Mouse (Mus musculus): ENCODE measurements around the gene Zbtb34. TPM values are rescaled to one million over a fixed set of nuclear protein-coding genes. Genes with fewer than 3 reads are reported as not detected.

The Zbtb34 gene
- total RNA-seq, 2 experiments from 2014 or later = 23.9 to 26.9 TPM

DNA sequence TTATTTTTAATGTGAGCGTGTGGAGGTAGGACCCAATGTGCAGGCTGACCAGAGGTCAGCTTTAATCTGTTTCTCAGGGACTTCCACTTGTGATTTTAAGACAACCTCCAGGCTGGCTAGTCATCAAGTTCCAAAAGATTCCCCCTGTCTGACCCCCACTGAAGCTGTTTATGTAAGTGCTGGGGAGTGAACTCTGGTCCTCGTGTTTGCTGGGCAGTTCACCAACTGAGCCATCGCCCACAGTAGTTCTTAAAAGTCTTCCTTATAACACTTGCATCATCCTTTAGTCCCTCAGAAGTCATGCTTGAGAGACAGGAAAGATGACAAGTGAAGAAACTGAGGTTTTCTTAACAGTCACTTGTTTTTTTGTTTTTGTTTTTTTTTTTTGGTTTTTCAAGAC is 25.6 kb upstream of the Zbtb34 start:
- intact Hi-C loops (cut with DNase I) = loop anchor here (2.0 kb wide), 1 partner anchor 24 kb away; no protein-coding TSS in a partner anchor
- no peak for TF ChIP-seq CTCF (IDR thresholded peaks at IDR 0.05)
- no peak overlapping the region for H3K4me3 ChIP-seq
- DNase-seq (ENCODE audit: extremely low spot score in 1 of 2, low spot score in 2 of 2) = no peak
- H3K27ac ChIP-seq = no peak overlapping the region

DNA sequence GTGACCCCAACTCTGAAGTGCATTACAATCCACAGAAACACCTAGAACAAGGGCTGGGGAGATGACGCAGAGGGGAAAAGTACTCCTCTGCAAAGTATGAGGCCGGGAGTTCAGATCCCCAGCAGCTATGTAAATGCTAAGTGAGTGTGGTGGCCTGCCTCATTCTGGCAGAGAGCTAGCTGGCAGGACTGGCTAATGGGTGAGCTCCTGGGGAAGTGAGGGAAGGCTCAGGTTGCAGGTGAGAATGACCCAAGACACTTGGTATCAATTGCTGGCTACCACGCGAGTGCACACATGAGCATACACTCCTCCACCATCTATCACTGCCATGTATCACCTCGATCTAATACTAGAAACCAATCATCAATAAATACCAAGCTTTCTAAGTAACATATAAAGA is 25.1 kb upstream of the Zbtb34 start:
- intact Hi-C loops (cut with DNase I) = loop anchor here (2.0 kb wide), 1 partner anchor 23 kb away; no protein-coding TSS in a partner anchor
- no peak for TF ChIP-seq CTCF (IDR thresholded peaks at IDR 0.05)
- DNase-seq (ENCODE audit: extremely low spot score in 1 of 2, low spot score in 2 of 2) = no peak
- peak overlapping the region; percentile 71; the same call in 1 of the 2 replicates for H3K27ac ChIP-seq
- no peak overlapping the region for H3K4me3 ChIP-seq

DNA sequence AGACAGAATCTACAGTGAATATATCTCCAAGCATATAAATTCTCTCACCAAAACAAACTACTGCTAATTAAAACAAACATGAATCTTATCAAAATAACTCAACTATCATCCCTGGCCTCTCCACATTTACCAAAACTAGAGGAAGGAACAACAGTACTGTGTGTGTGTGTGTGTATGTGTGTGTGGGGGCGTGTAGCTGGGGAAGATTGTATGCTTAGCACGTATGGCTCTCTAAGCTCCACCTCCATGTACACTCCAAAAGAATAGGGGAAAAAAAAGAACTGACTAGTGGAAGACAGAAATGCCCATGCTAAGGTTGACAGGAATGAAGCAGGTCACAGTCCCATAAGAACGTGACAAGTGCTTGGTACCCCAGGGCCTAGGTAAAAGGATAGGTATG is 24.2 kb upstream of the Zbtb34 start:
- TF ChIP-seq CTCF (IDR thresholded peaks at IDR 0.05) = no peak
- intact Hi-C loops (cut with DNase I) = no loop called here
- no peak for DNase-seq (ENCODE audit: extremely low spot score in 1 of 2, low spot score in 2 of 2)
- peak overlapping the region; percentile 71 for H3K27ac ChIP-seq
- H3K4me3 ChIP-seq = no peak overlapping the region

DNA sequence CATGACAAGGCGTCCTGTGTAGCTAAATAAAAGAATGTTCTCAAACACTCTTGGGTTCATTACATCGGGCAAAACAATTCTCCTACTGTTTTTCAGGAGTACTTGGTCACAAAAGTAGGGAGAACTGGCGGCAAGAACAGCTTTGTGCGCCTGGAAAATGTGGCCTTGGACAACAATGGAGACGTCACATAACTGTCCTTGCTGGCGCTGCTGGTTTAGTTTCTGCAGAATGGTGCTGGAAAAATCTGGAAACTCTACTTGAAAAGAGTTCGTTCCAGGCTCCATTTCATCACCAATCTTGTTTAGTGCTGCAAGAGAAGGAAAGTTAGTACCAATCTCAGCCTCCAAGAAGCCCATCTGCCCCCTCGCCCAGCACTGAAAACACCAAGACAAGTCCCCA is 23.7 kb upstream of the Zbtb34 start:
- intact Hi-C loops (cut with DNase I) = no loop called here
- TF ChIP-seq CTCF (IDR thresholded peaks at IDR 0.05) = no peak
- Histone ChIP-seq H3K27ac (peak overlapping the region; percentile 71), H3K4me3 (no peak overlapping the region)
- no peak for DNase-seq (ENCODE audit: extremely low spot score in 1 of 2, low spot score in 2 of 2)

DNA sequence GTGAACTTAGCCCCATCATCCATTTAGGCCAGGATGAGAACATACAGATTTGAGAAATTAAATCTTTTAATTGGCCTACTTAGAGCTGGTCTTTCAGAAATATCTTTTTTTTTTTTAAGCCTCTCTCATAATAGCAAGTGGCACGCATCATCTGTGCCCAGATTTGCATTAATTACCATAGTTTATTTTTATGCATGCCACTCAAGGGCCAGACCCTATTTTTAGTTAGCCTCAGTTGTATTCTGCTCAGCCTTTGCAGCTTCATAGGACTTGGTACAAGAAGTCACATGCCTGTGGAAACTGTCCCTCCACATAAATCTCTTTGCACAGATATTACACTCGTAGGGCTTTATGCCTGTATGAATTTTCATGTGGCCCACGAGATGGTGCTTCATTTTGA is 22.4 kb upstream of the Zbtb34 start:
- no peak overlapping the region for H3K4me3 ChIP-seq
- DNase-seq (ENCODE audit: extremely low spot score in 1 of 2, low spot score in 2 of 2) = no peak
- H3K27ac ChIP-seq = peak overlapping the region; percentile 88
- intact Hi-C loops (cut with DNase I) = no loop called here
- no peak for TF ChIP-seq CTCF (IDR thresholded peaks at IDR 0.05)

DNA sequence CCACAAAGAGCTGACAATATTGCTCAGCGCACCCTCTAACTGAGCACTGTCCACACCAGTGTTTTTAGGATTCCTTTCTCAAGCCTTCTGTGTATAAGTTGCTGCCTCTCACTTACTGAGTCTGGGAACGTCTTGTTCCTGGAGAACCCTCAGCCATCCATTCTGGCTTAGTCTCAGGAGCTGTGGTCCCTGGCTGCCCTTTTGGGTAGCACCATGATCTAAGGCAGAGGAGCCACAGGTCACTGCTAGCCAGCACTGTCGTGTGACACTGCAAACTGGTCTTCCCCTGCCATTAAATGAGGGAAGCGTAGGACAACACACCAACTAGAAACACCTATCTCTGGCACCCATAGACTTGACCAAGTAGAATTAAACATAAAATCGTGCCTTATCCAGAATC is 21.6 kb upstream of the Zbtb34 start:
- Histone ChIP-seq H3K27ac (peak overlapping the region; percentile 88), H3K4me3 (no peak overlapping the region)
- TF ChIP-seq CTCF (IDR thresholded peaks at IDR 0.05) = no peak
- DNase-seq (ENCODE audit: extremely low spot score in 1 of 2, low spot score in 2 of 2) = no peak
- intact Hi-C loops (cut with DNase I) = no loop called here

DNA sequence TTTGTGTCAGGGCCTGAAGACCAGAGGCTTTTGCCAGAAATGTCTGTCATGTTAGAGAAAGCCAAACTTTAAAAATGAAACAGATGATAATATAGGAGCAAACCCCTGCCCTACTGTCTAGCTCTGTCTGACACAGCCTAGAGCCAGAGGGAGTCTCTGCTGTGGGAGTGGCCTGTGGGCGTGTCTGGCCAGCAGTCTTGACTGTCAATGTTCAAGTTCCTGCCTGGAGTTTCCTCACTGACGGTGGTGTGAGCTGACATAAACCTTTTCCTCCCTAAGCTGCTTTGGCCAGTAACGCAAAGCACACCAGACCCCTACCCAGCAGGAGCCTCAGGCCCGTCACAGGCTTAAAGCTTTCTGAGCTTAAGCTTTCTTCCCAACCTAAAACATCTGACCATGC is 21.0 kb upstream of the Zbtb34 start:
- intact Hi-C loops (cut with DNase I) = no loop called here
- no peak for DNase-seq (ENCODE audit: extremely low spot score in 1 of 2, low spot score in 2 of 2)
- H3K27ac ChIP-seq = peak overlapping the region; percentile 88
- TF ChIP-seq CTCF (IDR thresholded peaks at IDR 0.05) = no peak
- H3K4me3 ChIP-seq = no peak overlapping the region

DNA sequence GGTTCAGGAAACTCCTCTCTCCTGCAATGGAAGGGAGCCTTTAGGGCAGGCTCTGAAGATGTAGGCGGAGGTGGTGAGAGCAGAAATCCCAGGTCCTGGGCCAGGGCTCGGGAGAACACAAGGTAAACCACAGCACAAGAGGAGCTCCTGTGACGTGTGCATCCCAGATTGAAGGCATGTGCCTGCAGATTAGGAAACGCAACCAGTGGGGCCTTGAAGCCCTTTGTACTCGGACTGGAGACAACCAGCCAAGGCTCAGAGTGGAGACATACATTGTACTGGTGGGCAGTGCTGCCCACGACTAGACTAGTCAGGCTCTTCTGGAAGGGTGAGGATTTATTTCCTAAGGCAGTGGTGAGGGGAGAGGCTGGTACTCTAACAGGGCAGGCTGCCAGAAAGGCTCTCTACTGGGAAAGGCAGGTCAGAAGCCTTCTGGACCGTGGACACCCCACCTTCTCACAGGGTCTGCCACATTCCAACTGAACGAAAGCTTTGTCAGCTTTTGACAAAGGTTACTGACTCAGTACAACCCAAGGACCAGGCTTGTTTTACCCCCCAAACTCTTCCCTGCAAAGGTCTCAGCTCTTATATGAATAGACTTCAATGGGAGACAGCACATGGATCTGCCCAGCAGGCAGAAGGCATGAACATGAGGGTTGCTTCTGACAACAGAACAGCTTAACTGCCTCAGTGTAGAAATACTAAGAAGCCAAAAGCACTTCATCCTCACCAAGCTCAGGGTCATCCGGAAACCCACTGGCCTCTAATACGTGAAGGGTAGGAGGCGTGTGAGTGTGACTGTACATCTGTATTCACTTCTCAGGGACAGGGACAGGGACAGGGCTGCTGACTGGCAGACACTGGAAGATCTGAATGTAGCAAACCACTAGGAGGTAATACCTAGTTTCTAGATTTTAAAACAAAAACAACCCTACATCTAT is 20.2 kb upstream of the Zbtb34 start:
- Histone ChIP-seq H3K27ac (peak overlapping the region; percentile 88), H3K4me3 (no peak overlapping the region)
- no peak for DNase-seq (ENCODE audit: extremely low spot score in 1 of 2, low spot score in 2 of 2)
- intact Hi-C loops (cut with DNase I) = no loop called here
- TF ChIP-seq CTCF (IDR thresholded peaks at IDR 0.05) = no peak

DNA sequence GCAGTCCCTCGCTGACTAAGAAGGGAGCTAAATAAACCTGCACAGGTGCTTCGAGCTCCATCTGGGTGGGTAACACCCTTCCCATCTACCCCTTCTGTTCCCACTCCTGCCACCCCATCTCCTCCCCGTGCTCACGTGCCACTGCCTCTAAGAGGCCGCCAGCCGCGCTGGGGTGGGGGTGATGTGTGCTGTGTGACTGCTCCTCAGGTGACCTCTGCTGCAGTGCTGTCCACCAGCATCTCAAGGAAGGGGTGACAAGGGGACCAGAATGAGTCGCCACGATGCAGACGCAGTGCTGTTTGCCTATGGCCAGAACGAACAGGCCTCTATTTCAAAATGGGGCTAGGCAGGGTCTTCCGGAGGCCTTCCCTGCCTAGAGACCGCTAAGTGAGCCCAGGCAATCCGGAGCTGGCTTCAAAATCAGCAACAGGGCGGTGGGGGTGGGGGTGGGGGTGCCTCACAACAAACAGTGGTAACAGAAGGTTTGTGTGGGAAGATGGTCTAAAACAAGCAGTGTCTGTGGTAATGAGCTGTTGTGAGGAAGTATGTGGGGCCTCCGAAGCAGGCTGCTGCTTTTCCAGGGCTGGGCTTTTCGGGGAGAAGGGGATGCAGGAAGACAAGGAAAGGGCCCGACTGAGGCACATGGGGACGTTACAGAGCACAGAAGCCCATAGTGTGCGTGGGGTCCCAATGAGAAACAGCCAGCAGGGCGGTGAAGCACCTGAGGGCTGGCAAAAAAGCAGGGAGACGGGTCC is 18.2 kb upstream of the Zbtb34 start:
- intact Hi-C loops (cut with DNase I) = no loop called here
- no peak for TF ChIP-seq CTCF (IDR thresholded peaks at IDR 0.05)
- Histone ChIP-seq H3K4me3 (no peak overlapping the region), H3K27ac (peak overlapping the region; percentile 82)
- DNase-seq (ENCODE audit: extremely low spot score in 1 of 2, low spot score in 2 of 2) = no peak

DNA sequence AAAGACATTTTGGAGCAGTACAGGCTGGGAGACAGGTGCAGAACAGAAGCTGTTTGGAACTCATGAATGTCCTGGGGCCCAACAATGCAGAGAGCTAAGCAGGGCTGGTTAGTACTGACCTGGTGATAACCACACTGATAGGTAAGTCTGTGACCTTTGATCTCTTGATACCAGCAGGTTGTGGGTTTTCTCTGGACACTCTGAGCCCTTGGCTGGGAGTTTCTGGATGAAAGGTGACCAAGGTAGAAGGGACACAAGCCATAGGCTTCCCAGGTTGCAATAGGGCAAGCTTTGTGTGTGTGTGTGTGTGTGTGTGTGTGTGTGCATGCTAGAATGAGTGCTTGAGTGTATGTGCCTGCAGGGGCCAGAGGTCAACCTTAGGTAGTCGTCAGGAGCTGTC is 15.7 kb upstream of the Zbtb34 start:
- DNase-seq (ENCODE audit: extremely low spot score in 1 of 2, low spot score in 2 of 2) = no peak
- intact Hi-C loops (cut with DNase I) = no loop called here

DNA sequence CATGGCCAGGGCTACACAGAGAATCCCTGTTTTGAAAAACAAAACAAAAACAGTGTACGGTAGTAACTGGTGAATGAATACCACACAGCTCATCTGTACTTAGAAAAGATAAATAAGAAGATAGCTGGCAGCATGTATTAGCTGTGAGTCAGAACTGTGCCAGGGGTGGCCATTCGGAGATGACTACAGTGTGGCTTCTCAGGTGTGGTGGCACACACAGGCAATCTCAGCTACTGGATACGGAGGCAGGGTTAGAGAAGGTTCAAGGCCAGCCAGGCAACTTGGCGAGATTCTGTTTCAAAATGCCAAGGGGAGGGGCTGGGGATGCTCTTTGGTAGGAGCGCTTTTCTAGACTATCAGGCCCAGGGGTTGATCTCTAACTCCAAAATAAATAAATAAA is 14.6 kb upstream of the Zbtb34 start:
- DNase-seq (ENCODE audit: extremely low spot score in 1 of 2, low spot score in 2 of 2) = no peak
- no peak for TF ChIP-seq CTCF (IDR thresholded peaks at IDR 0.05)
- intact Hi-C loops (cut with DNase I) = no loop called here
- no peak overlapping the region for H3K4me3 ChIP-seq
- H3K27ac ChIP-seq = no peak overlapping the region

More for the DNA sequence above, 15.7 kb upstream of the Zbtb34 start:
- Histone ChIP-seq H3K27ac (no peak overlapping the region), H3K4me3 (no peak overlapping the region)
- no peak for TF ChIP-seq CTCF (IDR thresholded peaks at IDR 0.05)

DNA sequence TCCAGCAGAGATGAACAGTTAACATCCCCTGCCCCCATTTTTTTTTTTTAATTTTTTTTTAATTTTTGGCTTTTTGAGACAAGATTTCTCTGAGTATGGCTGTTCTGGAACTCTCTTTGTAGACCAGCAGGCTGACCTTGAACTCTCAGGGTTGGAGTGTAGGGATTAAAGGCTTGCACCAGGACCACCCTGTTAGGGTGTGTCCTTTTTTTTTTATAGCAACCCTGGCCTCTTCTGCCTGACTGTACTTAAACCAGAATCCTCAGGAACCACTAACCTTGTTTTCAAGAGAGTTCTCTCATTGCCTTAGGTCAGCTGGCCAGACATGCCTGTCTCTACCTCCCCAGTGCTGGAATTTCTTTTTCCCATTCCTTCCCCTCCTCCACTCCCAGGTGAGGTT is 13.7 kb upstream of the Zbtb34 start:
- Histone ChIP-seq H3K27ac (peak overlapping the region; percentile 30; the same call in 1 of the 2 replicates), H3K4me3 (no peak overlapping the region)
- DNase-seq (ENCODE audit: extremely low spot score in 1 of 2, low spot score in 2 of 2) = no peak
- no peak for TF ChIP-seq CTCF (IDR thresholded peaks at IDR 0.05)
- intact Hi-C loops (cut with DNase I) = no loop called here

All from left cerebral cortex, adult 2 months (tissue).